Mouse (Mus musculus) liver, embryonic 11.5 days (tissue): ENCODE measurements around the gene Tasp1. TPM values are rescaled to one million over a fixed set of nuclear protein-coding genes. Genes with fewer than 3 reads are reported as not detected.
"Not testable (repeated sequence)": the region's sequence is repeated elsewhere in the genome, so short reads cannot be mapped to it uniquely, and the experiment has no call there.

Experiments used
- ATAC-seq: fragments of 200-750 bp; cut with Nextera tagmentation; replicated peaks from 2 replicates; pipeline ENCODE4 v1.8.0; 2017; ENCODE audit warnings: moderate number of reproducible peaks, mild to moderate bottlenecking, moderate TSS enrichment, moderate library complexity; ENCODE audit not compliant: low FRiP score
- DNase-seq: peaks from one replicate; pipeline ENCODE4 v3.0.0-alpha.2; 2017; ENCODE audit warnings: low spot score
- H3K27ac ChIP-seq: fragments of 300-500 bp; sonication (generic); 2 replicates; pipeline ENCODE4 v1.5.1; 2014; ENCODE audit warnings: mild to moderate bottlenecking, low read depth, low read length, control low read depth
- H3K27me3 ChIP-seq: fragments of 300-500 bp; sonication (generic); replicated peaks from 2 replicates; pipeline ENCODE4 v1.6.1; 2014; ENCODE audit warnings: low read length, mixed read lengths; ENCODE audit not compliant: control insufficient read depth, insufficient read depth
- H3K36me3 ChIP-seq: fragments of 300-500 bp; sonication (generic); 2 replicates; pipeline ENCODE4 v1.6.1; 2014; ENCODE audit warnings: mild to moderate bottlenecking, low read length, moderate library complexity, mixed read lengths; ENCODE audit not compliant: control insufficient read depth, insufficient read depth
- H3K4me1 ChIP-seq: fragments of 300-500 bp; sonication (generic); replicated peaks from 2 replicates; pipeline ENCODE4 v1.6.1; 2014; ENCODE audit warnings: low read length, mixed read lengths; ENCODE audit not compliant: control insufficient read depth, insufficient read depth
- H3K4me2 ChIP-seq: fragments of 300-500 bp; sonication (generic); 2 replicates; pipeline ENCODE4 v1.6.1; 2014; ENCODE audit warnings: mild to moderate bottlenecking, control low read depth, moderate library complexity
- H3K4me3 ChIP-seq: fragments of 300-500 bp; sonication (generic); 2 replicates; pipeline ENCODE4 v1.5.1; 2014; ENCODE audit warnings: low read depth, low read length, control low read depth
- H3K9ac ChIP-seq: fragments of 300-500 bp; sonication (generic); 2 replicates; pipeline ENCODE4 v1.6.1; 2014; ENCODE audit warnings: low read depth, low read length, control low read depth
- H3K9me3 ChIP-seq: fragments of 300-500 bp; sonication (generic); 2 replicates; pipeline ENCODE4 v1.6.1; 2016; ENCODE audit warnings: low read length, inconsistent platforms, mixed read lengths; ENCODE audit not compliant: control insufficient read depth
- WGBS: fragments of 180-500 bp; shearing (Covaris S2); extraction: QIAGEN DNeasy Blood & Tissue Kit; methylation state at CpG from one replicate; pipeline ENCODE4 v1.1.7; 2014; 5-methylcytosine and 5-hydroxymethylcytosine counted together
- polyA plus RNA-seq: library from polyadenylated mRNA; unstranded; fragments of >200 nt; fragmentation: Nextera tagmentation; extraction: Ambion mirVana; gene quantifications from 2 replicates; pipeline ENCODE4 v1.2.1, GENCODE M21; 2014

Gene Tasp1
- polyA plus RNA-seq, 1 experiment from 2014 or later, result 26.3 TPM

GRCm38 (mm10) chr2:139934577-139934976 lies 132.0 kb downstream of the Tasp1 start:
- DNase-seq, result no peak
- Histone ChIP-seq H3K9me3 (no peaks in the 10 kb centered on the region), H3K9ac (no peak overlapping the region), H3K4me1 (no peaks in the 10 kb centered on the region), H3K4me2 (no peak overlapping the region), H3K27ac (no peak overlapping the region), H3K27me3 (no peaks in the 10 kb centered on the region), H3K36me3 (no peaks in the 10 kb centered on the region), H3K4me3 (no peak overlapping the region)
- ATAC-seq, result no peak
- WGBS, result 79% methylated on average over 10 of the region's 10 CpGs

DNA sequence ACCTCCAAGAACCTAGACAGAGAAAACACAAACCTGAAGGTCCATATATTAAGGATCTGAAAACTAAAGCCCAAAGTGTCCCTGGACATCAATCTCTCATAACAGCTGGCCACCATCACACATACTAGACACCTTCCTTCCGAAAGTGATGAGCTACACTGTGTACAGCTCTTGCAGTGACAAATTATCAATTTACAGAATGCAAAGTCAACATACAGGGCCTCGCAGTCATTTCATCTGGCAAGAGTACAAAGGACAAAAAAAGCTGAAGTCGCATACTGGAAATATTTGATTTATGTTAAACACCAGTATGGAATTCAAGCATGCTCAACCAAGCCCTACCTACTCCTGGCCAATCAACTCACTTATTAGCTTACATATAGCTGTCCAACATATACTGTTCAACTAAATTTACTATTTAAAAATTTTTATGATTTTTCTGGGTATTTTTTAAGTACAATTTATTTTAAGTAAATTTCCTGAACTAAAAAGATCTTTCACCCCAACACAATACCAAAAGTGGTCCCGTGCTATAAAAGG lies 132.5 kb downstream of the Tasp1 start:
- no peak overlapping the region for H3K27ac ChIP-seq
- WGBS, result 79% methylated on average over 4 of the region's 4 CpGs
- no peaks in the 10 kb centered on the region for H3K36me3 ChIP-seq
- H3K4me2 ChIP-seq, result no peak overlapping the region
- DNase-seq (no peak), ATAC-seq (no peak)
- H3K4me3 ChIP-seq, result no peak overlapping the region
- H3K9me3 ChIP-seq, result no peaks in the 10 kb centered on the region
- H3K9ac ChIP-seq, result no peak overlapping the region
- H3K4me1 ChIP-seq, result no peaks in the 10 kb centered on the region
- no peaks in the 10 kb centered on the region for H3K27me3 ChIP-seq

DNA sequence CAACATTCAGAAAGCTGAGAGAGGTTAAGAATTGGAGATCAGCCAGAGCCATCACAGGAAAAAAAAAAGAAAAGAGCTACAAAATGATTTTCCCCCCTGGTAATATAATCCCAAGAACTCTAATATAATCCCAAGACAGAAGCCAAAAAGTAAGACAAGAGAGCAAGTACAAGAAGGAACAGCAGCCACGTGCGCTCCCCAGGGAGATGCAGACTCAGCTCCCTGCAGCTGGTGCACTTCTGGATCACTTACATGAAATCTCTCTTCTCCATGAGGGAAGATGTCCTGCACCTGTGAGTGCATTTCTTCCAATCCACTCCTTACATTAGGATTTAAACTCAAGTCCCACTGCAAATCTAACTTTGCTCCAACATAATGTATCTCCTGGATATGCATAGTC lies 134.4 kb downstream of the Tasp1 start:
- Histone ChIP-seq H3K27ac (no peak overlapping the region), H3K36me3 (no peaks in the 10 kb centered on the region), H3K9ac (no peak overlapping the region), H3K4me1 (no peaks in the 10 kb centered on the region), H3K9me3 (no peaks in the 10 kb centered on the region), H3K4me3 (no peak overlapping the region), H3K27me3 (no peaks in the 10 kb centered on the region), H3K4me2 (no peak overlapping the region)
- no peak for DNase-seq
- WGBS, result 90% methylated on average over 2 of the region's 2 CpGs
- no peak for ATAC-seq

DNA sequence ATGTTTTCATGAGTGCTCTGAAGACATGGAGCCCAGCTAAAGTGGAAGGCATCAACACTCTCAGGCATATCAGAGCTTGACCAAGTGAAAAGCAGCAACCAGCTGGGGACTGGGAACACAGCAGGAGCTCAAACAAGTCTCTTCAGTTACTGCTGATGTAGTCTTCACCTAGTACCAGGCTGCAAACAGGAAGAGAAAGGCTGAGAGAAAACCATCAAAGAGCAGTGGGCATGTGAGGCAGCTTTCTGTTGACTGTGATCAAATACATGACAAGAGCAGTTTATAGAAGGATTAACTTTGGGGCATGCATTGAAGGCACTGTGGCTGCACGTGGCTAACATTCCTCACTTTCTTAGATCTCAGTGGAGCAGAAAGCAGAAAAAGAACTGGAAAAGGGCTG lies 141.7 kb downstream of the Tasp1 start:
- 33% methylated on average over 1 of the region's 1 CpGs for WGBS
- Histone ChIP-seq H3K9ac (no peak overlapping the region), H3K9me3 (no peaks in the 10 kb centered on the region), H3K27ac (no peak overlapping the region), H3K4me1 (no peaks in the 10 kb centered on the region), H3K4me2 (no peak overlapping the region), H3K36me3 (no peaks in the 10 kb centered on the region), H3K4me3 (no peak overlapping the region), H3K27me3 (no peaks in the 10 kb centered on the region)
- no peak for ATAC-seq
- DNase-seq, result no peak

- not testable (repeated sequence) for H3K4me2 ChIP-seq, H3K4me3 ChIP-seq, H3K4me1 ChIP-seq, ATAC-seq, H3K9ac ChIP-seq, H3K27me3 ChIP-seq, DNase-seq, H3K36me3 ChIP-seq, H3K27ac ChIP-seq, H3K9me3 ChIP-seq
Observed at GRCm38 (mm10) chr2:139921395-139921794, 145.2 kb downstream of the Tasp1 start.

DNA sequence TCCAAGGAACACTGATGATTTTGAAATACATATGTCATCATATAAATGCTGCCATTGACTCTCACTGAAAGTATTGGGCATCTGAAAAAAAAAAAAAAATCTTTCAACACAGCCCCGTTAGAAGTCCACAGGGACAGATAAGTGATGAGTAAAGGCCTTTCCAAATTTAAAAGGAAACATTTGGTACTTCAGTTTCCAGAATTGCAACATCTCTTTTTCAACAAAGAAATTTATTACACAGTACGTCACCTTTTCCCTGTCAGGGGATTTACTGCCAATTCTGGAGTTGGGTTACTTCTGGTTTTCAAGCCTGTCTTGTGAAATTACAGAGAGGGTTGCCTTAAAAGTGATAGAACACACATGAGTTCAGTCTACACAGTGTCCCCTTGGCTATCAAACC lies 146.8 kb downstream of the Tasp1 start:
- DNase-seq (no peak), ATAC-seq (no peak)
- Histone ChIP-seq H3K4me2 (no peak overlapping the region), H3K9me3 (no peaks in the 10 kb centered on the region), H3K4me1 (no peaks in the 10 kb centered on the region), H3K27me3 (no peaks in the 10 kb centered on the region), H3K4me3 (no peak overlapping the region), H3K9ac (no peak overlapping the region), H3K36me3 (no peaks in the 10 kb centered on the region), H3K27ac (no peak overlapping the region)
- 70% methylated on average over 2 of the region's 2 CpGs for WGBS

DNA sequence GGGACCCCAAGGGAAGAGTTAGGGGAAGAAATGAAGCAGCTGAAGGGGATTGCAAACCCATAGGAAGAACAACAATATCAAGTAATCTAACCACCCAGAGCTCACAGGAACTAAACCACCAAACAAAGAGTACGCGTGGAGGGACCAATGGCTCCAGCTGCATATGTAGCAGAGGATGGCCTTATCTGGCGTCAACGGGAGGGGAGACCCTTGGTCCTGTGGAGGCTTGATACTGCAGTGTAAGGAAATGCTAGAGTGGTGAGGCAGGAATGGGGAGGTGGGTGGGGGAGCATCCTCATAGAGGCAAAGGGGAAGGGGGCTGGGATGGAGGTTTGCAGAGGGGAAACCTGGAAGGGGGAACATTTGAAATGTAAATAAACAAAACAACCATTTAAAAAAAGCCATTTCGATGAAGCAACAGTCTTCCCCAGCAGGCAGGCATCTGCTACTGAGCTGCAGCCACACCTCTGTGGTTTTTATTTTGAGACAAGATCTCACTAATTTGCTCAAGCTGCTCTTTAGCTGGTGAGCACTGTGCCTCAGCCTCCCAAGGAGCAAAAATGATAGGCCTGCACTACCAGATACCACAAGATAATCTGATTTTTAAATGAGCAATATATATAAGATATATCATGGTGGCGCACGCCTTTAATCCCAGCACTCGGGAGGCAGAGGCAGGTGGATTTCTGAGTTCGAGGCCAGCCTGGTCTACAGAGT lies 160.0 kb downstream of the Tasp1 start:
- 58% methylated on average over 9 of the region's 9 CpGs for WGBS
- no peaks in the 10 kb centered on the region for H3K27me3 ChIP-seq
- no peaks in the 10 kb centered on the region for H3K9me3 ChIP-seq
- H3K4me3 ChIP-seq, result no peak overlapping the region
- H3K4me2 ChIP-seq, result no peak overlapping the region
- peak; percentile 85 for ATAC-seq
- DNase-seq, result no peak
- no peak overlapping the region for H3K9ac ChIP-seq
- no peaks in the 10 kb centered on the region for H3K36me3 ChIP-seq
- no peaks in the 10 kb centered on the region for H3K4me1 ChIP-seq
- no peak overlapping the region for H3K27ac ChIP-seq

- H3K4me1 ChIP-seq, result no peaks in the 10 kb centered on the region
- ATAC-seq, result no peak
- no peak overlapping the region for H3K4me3 ChIP-seq
- H3K9me3 ChIP-seq, result no peaks in the 10 kb centered on the region
- no peaks in the 10 kb centered on the region for H3K27me3 ChIP-seq
- no peak overlapping the region for H3K4me2 ChIP-seq
- DNase-seq, result no peak
- no peak overlapping the region for H3K27ac ChIP-seq
- no peaks in the 10 kb centered on the region for H3K36me3 ChIP-seq
- no peak overlapping the region for H3K9ac ChIP-seq
Observed at GRCm38 (mm10) chr2:139891405-139892089, 175.1 kb downstream of the Tasp1 start.

GRCm38 (mm10) chr2:139884264-139884637 lies 182.4 kb downstream of the Tasp1 start:
- Histone ChIP-seq H3K4me3 (no peak overlapping the region), H3K27me3 (no peaks in the 10 kb centered on the region), H3K9ac (no peak overlapping the region), H3K4me2 (no peak overlapping the region), H3K9me3 (no peaks in the 10 kb centered on the region), H3K4me1 (no peaks in the 10 kb centered on the region), H3K27ac (no peak overlapping the region), H3K36me3 (no peaks in the 10 kb centered on the region)
- ATAC-seq, result no peak
- no peak for DNase-seq
- WGBS, result 88% methylated on average over 4 of the region's 4 CpGs
